Mouse (Mus musculus) myocyte (in vitro differentiated cells): ENCODE measurements around the gene Maats1.

Source experiments
- CEBPB ChIP-seq: IDR thresholded peaks from 2 replicates; pipeline ENCODE4 v1.6.1; 2011; ENCODE audit warnings: mild to moderate bottlenecking, moderate library complexity; ENCODE audit not compliant: poor library complexity, insufficient read depth, severe bottlenecking
- E2F4 ChIP-seq: IDR thresholded peaks from one replicate; pipeline ENCODE4 v1.6.1; 2011; ENCODE audit warnings: mild to moderate bottlenecking, control low read depth, moderate library complexity; ENCODE audit not compliant: insufficient read depth
- MAX ChIP-seq: IDR thresholded peaks from one replicate; pipeline ENCODE4 v1.6.1; 2011; ENCODE audit warnings: low read depth, mild to moderate bottlenecking, control low read depth
- MYOD1 ChIP-seq, 3 experiments: IDR thresholded peaks; one replicate each; pipeline ENCODE4 v1.6.1; 2011; ENCODE audit warnings: control low read depth in 2 of 3, low read depth in 2 of 3, mild to moderate bottlenecking in 2 of 3, moderate library complexity in 1 of 3; ENCODE audit not compliant: insufficient read length in 2 of 3, control insufficient read depth in 1 of 3
- MYOG ChIP-seq, 3 experiments: IDR thresholded peaks; one replicate each; pipeline ENCODE4 v1.6.1; 2011; ENCODE audit warnings: control low read depth in 2 of 3, low read depth in 2 of 3, mild to moderate bottlenecking in 2 of 3; ENCODE audit not compliant: insufficient read length in 2 of 3, control insufficient read depth in 1 of 3, insufficient read depth in 1 of 3
- POLR2A ChIP-seq: IDR thresholded peaks from one replicate; pipeline ENCODE4 v1.6.1; 2011; ENCODE audit warnings: low read depth, mild to moderate bottlenecking, control low read depth, moderate library complexity; ENCODE audit not compliant: insufficient read length
- POLR2AphosphoS2 ChIP-seq: IDR thresholded peaks from one replicate; pipeline ENCODE4 v1.6.1; 2011; ENCODE audit warnings: low read depth, control low read depth; ENCODE audit not compliant: insufficient read length
- REST ChIP-seq: IDR thresholded peaks from one replicate; pipeline ENCODE4 v1.6.1; 2011; ENCODE audit warnings: mild to moderate bottlenecking, control low read depth, moderate library complexity; ENCODE audit not compliant: insufficient read depth, insufficient read length
- SRF ChIP-seq: IDR thresholded peaks from one replicate; pipeline ENCODE4 v1.6.1; 2011; ENCODE audit warnings: low read depth; ENCODE audit not compliant: control insufficient read depth, insufficient read length
- TCF12 ChIP-seq: IDR thresholded peaks from one replicate; pipeline ENCODE4 v1.6.1; 2011; ENCODE audit warnings: mild to moderate bottlenecking, control low read depth; ENCODE audit not compliant: poor library complexity, insufficient read depth, severe bottlenecking
- TCF3 ChIP-seq: IDR thresholded peaks from one replicate; pipeline ENCODE4 v1.6.1; 2011; ENCODE audit warnings: low read depth, control low read depth; ENCODE audit not compliant: insufficient read length
- USF1 ChIP-seq: IDR thresholded peaks from one replicate; pipeline ENCODE4 v1.6.1; 2011; ENCODE audit warnings: low read depth, mild to moderate bottlenecking, control low read depth, moderate library complexity

- TF ChIP-seq POLR2A (no peak), POLR2AphosphoS2 (no peak), MYOG (IDR thresholded peaks at IDR 0.05; ENCODE audit: control insufficient read depth in 1 of 3, insufficient read depth in 1 of 3, insufficient read length in 2 of 3, low read depth in 2 of 3) (no peak), MYOD1 (IDR thresholded peaks at IDR 0.05; ENCODE audit: control insufficient read depth in 1 of 3, insufficient read length in 2 of 3, low read depth in 2 of 3) (no peak), CEBPB (no peak), USF1 (no peak), MAX (no peak), TCF12 (no peak), REST (no peak), E2F4 (no peak), TCF3 (no peak), SRF (no peak)
Observed at GRCm38 (mm10) chr16:38378591-38378990, 36.6 kb upstream of the Maats1 start.
